Mouse (Mus musculus) 3134 (cell line): ENCODE measurements around the gene Rtkn2.

Experiments
- DNase-seq: peaks from one replicate; pipeline ENCODE4 v3.0.0-alpha.2; 2011; ENCODE audit warnings: low spot score; ENCODE audit not compliant: insufficient read length; ENCODE audit errors: extremely low read depth

Rtkn2 gene

DNA sequence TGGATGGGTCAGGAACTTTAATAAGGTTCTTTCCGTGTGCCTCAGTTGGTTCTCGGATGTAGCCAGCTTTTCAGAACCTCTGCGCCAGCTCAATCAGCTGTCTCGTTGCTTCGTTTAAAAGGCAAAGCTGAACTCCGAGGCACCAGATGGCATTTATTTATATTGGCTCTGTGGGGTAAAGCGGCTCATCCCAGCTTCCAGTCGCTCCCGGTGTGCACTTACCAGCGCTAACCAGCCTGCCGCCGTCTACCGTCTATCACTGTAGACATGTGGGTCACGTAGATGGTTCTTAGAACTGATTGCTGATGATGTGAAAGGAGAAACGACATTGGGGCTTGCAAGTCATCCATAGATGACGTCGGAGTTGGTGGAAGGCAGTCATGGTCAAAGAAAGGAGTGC lies 5.7 kb downstream of the Rtkn2 start:
- DNase-seq: no peak

DNA sequence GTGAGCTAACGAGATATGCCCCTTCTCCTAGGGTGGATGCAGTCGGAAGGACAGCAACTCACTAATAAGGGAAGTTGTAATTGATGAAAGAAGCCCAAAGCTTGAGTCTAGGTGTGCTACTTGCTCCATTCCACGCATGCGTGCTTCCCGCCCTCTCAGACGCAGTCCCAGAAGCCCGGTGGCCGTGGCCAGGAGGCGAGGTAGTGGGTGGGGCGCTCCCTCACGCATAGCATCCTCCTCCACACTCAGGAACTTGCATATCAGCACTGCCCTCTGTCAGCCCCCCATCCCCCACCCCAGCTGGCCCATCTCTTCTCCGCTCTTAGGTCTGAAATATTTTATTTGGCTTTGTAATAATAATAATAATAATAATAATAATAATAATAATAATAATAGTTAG lies 16.0 kb downstream of the Rtkn2 start:
- no peak for DNase-seq

DNA sequence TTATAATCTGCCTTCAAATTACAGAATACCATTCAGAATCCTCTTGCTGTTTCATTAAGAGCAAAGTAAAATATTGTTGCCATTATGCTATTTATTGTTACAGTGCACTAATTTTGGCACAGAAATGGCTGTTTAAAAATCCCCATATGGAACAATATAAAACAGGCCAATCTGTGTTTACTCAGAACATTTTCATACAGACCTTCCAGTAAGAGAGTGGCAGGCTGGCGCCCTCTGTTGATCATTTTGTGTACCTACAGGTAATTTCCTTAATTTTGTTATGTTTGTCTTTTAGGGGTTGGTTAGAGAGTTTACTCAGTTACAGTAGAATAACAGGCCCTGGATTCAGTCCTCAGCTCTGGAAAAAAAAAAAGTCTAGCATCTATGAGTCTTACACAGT lies 16.8 kb downstream of the Rtkn2 start:
- DNase-seq: no peak

DNA sequence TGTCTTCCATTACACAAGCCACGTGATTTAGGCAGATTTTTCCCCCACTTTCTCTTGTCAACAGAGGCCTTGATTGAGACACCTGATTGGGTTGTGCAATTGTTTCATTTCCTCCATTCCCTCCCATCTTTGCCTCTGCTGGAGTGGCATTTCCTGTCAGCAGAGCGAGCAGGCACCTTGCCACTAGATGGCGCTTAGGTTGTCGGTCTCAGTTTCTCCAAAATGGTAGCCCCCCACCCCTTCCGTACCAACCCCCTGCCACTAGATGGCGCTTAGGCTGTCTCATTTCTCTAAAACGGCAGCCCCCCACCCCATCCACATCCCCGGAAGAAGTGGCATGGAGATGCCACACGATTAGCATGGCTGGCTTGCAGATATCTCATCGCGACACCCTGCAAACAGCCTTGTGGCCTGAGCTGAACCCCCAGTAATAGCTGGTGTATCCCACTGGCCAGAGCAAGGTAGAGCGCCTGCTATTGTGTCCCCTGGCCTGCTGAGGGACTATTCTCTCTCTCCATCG lies 18.8 kb downstream of the Rtkn2 start:
- peak; percentile 29 for DNase-seq

DNA sequence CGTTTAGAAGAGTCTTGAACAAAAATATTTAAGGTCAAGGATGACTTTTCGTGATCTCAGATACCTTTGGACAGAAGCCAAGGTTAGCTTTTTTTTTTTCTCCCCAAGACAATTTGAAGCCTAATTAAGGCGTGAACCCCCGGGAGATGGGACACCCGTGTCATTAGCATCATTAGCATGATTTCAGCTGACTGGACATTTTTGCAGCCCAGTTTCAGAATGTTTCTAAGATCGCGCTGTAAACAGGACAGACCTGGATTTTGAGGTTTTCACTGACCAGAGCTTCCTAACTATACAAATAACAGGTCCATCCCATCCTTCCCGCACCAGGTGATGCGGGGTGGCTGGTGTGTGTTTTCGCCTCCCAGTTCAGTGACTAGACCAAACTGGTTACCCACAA lies 19.8 kb downstream of the Rtkn2 start:
- no peak for DNase-seq

DNA sequence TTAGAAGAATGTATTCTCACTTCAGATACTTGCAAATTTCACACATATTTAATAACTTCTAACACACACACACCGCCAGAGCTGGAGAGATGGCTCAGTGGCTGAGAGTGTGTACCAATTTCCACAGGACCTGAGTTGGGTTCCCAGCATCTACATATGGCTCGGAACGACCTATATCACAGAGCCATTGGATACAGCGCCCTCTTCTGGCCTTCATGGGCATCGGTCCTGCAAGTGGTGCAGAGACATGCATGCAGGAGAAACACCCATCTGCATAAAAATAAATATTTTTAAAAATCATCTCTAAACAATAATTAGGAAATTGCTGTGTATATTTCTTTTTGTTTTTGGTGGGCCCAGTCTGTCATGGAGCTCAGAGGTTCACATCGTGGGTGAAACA lies 22.1 kb downstream of the Rtkn2 start:
- no peak for DNase-seq

DNA sequence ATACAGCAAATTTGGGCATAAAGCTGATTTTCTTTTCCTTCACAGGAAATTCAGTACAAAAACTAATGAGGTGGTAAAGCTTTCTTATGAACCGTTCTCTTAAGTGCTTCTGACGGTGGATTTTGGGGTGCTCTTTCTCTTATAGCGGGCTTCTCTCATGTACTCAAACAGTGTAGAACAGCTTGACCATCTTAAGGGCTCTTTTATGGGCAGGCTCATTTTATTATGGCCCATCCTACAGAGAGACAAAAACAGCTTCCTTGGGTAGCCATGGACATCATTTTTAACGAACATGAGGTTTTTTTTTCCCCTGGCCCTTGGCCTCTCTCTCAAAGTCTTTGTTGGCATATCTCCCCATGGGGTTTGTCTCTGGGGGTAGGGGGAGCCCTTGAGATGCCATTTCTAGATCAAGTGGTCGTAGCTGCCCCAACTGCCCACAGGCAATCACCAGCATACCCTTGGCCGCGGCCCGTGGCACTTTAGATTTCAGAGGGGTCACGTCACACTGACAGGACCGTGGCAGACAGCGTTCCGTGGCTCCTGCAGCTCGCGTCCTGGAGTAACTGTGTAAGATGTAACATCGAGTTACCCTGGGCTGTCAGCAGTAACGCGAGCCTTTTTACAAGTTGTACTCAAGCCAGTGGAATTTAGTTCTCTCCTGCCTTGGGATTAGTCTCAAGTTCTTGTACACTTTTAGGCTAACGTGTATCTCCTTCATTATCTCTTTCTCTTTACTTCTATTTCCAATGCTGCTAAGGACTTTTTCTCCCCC lies 24.5 kb downstream of the Rtkn2 start:
- no peak for DNase-seq

DNA sequence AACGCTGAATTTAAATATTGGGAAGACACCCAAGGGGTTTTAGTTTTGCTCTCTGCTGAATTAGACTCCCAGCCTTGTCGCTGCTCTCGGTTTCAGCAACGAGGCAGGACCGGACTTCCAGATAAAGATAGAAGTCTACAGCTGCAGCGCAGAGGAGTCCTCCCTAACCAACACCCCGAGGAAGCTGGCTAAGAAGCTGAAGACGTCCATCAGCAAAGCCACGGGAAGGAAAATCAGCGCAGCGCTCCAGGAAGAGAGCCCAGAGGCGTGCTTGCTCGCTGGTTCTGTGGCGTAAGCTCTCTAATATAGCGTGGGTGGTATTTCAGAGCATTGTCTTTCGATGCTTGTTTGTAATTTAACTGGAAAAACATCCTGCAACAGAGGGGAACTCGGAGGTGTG lies 26.0 kb downstream of the Rtkn2 start:
- DNase-seq: no peak

DNA sequence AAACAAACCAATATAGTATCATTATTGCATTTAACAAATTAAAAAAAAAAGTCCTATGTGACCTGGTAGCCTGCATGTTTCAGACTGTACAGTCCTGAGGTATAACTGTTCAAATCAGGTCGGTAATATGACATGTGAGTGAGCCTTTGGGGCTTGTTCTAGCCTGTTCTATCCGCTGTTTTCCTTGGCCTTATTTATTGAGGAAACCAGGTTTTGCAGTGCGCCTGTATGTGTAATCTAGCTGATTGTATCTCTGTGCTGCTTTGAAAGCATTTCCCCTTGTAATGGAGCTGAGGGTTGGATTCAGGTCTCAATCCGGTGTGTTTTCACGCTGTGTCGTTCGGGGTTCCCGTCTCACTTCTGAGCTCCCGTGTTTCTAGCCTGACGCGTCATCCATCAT lies 27.1 kb downstream of the Rtkn2 start:
- DNase-seq: no peak

DNA sequence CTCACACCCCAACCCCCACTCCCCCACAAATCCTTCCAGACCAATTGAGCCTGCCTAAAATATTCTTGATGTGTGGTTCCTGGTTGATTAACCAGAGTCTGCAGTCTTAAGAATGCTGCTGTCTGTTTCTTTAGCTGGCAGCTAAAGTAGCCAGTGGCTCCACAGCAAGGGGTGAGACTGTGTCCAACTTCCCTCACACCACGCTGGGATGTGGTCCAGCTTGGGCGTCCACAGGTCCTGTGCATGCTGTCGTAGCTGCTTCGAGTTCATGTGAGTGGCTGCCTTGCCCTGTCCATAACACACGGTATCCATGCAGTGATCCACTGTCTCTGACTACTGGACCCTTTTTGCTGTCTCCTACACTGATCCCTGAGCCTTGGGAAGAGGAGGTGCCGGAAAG lies 27.7 kb downstream of the Rtkn2 start:
- DNase-seq: no peak

DNA sequence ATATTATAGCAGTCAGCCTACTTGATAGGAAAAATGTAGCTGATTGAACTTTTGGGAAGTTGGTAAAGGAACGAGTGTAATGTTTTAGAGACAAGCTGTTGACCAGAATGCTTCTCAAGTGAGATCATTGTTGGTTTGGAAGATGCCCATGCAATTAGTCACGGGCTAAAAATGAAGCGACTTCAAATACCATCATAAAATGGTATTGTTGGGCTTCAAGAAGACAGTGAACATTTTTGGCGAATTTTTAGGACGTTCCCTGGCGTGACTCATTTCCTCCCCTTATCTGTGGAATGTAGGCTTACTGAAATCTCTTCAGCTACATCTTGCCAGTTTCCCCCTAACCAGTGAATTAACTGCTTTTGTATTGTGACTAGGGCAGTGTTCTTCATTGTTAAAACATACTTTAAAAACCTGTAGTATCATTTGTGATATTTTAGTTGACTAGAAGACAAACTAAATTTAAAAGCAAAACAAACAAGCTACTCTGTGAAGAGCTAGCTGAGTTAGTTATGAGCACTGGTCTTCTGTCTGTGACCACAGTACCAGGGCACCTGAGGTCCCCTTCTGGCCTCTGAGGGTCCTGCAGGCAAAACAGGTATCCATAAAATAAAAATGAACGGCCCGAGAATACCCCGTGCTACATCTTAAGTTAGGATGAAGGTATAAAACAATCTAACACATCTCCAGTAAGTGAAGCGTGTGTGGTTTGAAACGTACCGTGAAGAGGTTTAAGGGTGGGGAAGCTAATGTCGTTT lies 29.0 kb downstream of the Rtkn2 start:
- peak; percentile 64 for DNase-seq

DNA sequence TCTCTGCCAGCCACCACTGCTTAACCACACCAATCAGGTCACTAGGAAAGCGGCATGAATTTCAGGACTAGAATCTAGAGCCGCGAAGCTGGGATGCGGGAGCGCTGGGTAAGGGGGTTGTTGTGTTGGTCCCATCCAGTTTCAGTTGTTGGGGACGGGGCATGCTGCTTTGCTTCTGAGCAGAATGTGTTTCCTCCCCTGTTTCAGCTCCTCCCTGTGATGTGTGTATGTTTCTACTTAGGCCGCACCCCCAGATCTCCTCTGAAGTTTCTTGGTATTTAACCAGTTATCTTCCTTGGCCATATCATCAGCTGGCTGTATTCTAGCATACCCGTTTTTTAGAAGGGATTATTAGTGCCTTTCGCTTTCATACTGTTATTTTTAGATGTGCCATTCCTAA lies 29.9 kb downstream of the Rtkn2 start:
- no peak for DNase-seq

DNA sequence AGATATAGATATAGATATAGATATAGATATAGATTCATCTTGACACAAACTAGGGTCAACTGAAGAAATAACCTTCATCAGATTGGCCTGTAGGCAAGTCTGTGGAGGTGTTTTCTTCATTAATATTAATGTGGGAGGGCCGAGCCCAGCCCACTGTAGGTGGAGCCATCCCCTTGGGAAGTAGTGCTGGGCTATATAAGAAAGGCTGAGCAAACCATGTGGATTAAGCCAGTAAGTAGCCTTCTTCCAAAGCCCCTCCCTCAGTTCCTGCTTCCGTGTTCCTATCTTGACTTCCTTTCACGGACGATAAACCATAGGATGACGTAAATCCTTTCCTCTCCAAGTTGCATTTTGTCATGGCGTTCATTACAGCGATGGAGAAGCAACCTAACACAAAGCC lies 30.5 kb downstream of the Rtkn2 start:
- DNase-seq: no peak

DNA sequence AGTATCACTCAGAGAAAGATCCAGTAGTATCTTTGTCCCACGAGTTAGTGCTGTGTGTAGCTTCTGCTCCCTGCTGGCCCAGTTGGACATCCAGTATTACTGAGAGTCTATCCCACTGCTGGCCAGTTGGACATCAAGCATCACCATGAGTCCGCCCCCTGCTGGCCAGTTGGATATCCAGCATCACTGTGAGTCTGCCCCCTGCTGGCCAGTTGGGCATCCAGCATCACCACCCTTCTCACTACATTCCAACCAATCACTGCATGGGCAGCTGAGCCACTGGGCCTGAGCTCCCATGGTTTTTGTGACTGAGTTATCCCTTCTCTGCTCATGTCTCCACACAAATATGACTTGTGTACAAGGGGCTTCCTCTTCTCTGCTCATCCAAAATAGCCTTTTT lies 33.8 kb downstream of the Rtkn2 start:
- DNase-seq: peak; percentile 35

DNA sequence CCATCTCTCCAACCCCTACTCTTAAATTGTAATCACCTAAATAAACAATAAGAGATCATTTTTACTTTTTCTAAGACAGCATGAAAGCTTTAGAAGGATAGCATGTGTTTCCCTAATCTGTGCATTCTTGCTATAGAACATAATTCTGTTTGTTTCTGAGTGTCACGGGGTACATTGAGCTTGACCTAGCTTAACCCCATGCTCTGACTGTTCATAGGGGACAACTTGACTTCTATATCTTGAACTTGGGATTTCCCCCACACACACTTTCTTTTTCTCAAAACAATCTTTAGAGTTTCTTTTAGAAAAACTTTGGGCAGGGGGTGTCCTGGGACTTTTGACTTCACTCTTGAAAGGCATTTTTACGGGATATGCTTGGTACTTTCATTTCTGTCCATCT lies 41.4 kb downstream of the Rtkn2 start:
- no peak for DNase-seq

DNA sequence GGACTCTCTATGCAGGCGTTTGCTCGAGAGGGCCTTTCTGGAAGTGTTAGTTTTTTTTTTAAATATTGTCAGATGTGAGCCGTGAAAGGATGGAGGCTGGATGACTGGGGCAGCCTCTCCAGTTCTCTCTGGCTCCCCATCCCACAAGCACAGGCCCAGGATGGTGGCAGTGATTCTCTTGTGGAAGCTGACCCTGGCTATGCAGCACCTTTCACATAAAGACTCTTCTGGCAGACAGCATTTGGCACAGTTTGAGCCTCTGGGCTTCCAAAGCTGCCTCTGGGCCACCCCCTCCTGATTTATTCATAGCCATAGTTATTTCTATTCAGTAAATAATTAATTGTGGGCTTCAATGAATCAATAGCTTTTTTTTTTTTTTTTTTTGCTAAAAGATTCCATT lies 46.3 kb downstream of the Rtkn2 start:
- no peak for DNase-seq

DNA sequence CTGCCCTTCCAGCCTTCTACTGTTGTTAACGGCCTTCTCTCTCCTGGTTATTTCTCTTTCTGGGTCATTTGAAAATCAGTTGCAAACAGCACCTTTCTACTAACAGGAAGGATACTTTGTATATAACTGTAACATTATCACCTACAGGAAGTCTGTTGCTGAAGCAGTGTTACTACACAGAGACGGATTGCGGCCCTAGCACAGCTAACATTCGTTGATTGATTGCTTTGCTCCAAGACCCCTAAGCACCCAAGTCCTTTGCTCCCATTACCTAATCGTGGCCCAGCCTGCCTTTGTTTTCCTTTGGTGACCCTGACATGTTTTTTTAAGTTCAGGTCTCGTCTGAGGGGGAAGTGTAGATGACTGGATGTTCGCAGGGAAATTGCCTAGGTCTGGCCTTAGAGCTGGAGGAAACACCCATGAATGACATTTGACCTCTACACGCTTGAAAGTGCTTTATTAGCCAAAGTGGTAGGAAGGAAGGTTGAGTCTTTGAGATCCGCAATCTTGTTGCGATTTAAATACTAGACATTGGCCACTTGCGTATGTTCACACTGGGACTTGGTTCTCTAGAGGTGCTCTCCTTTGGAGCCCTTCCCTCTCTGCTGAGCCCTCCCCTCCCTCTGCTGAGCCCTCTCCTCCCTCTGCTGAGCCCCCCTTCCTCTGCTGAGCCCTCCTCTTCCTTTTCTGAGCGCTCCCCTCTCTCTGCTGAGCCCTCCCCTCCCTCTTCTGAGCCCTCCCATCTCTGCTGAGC lies 49.1 kb downstream of the Rtkn2 start:
- no peak for DNase-seq

DNA sequence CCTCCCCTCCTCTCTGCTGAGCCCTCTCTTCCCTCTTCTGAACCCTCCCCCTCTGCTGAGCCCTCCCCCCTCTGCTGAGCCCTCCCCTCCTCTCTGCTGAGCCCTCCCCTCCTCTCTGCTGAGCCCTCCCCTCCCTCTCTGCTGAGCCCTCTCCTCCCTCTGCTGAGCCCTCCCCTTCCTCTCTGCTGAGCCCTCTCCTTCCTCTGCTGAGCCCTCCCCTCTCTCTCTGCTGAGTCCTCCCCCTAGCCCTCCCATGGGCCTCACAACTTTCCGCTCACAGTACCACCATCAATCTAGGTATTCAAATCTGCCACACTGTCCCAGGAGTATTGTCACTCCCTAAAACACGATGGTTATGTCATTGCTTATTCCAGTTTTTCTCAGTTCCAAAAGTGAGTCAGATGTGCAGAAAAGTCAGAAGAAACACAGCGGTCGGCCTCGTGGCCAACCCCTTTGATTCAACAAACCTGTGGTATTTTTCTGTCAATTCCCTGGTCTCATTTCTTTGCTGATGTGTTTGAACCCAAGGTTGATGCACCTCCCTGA lies 49.8 kb downstream of the Rtkn2 start:
- DNase-seq: no peak

DNA sequence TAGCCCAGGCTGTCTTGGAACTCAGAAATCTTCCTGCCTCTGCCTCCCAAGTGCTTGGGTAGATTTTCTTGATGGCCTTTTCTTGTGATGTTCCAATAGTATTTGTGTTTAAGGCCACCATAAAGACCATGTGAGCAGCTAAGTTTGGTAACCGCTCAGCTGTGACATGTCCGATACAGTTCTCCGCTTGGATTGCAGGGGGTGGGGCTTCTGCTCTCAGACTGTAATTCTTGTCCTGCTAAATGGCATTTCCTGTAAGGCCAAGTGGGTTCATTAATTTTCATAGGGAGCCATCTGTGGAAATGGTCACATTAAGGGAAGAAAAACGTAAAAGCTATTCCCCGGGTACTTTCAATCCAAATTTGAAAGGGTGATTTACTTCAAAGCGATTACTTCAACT lies 50.7 kb downstream of the Rtkn2 start:
- no peak for DNase-seq

DNA sequence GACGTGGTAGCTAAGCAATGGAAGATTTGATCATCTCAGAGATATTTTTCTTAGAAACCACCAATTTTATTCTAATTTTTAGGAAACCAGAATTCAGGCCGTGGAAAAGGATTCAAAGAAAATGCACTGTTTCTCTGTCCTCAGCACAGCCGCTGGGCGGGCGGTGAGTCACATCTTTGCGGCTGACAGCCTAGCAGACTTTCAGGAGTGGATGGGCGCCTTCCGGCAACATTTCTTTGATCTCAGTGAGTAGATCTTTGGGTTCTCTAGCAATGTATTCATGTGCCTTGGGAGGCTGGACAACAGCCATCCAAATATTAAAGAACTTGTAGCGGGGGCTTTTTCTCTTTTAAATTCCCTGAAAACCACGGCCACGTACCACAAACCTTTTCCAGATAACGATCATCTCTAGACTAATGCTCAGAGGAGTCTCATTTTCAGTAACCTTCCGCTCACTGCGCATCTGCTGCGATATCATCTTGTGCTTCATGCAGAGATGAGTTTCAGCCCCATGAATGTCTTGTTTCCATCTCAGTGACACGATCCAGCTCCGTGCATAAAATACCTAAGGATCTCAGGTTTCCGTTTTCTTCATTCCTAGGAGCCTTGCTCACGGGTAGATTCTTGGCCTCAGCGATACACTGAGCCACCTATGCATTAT lies 56.5 kb downstream of the Rtkn2 start:
- DNase-seq: no peak
